Mouse (Mus musculus) naive thymus-derived CD4-positive, alpha-beta T cell, adult 5 months (primary cell): ENCODE results near the gene Iqcf1. TPM values are rescaled to one million over a fixed set of nuclear protein-coding genes. Genes with fewer than 3 reads are reported as not detected.

ENCODE experiments used
- polyA plus RNA-seq: library from polyadenylated mRNA; unstranded; fragments of 100-300 nt; shearing (Covaris generic); gene quantifications from one replicate; pipeline ENCODE4 v1.2.1, GENCODE M21; 2017

Iqcf1 gene
- not detected for polyA plus RNA-seq

GRCm38 (mm10) chr9:106499667-106500066 lies at the start of gene Iqcf1:
Gene Iqcf1 (plus strand): TSS chr9:106499967.

GRCm38 (mm10) chr9:106453271-106454070 lies 46.3 kb upstream of the Iqcf1 start, which contains the start of gene Pcbp4:
Gene Pcbp4 (plus strand): TSS chr9:106453291.

GRCm38 (mm10) chr9:106465571-106466200 lies 34.1 kb upstream of the Iqcf1 start, which contains the start of gene Gpr62:
Gene Gpr62 (minus strand): TSS chr9:106465938.

GRCm38 (mm10) chr9:106475663-106476001 lies 24.1 kb upstream of the Iqcf1 start, which contains the start of gene Rrp9:
Gene Rrp9 (plus strand): TSS chr9:106475963.

GRCm38 (mm10) chr9:106476924-106477484 lies 22.8 kb upstream of the Iqcf1 start, which contains the start of gene Parp3:
Gene Parp3 (minus strand): TSS chr9:106476949.

GRCm38 (mm10) chr9:106514273-106514672 lies 14.5 kb downstream of the Iqcf1 start, which contains the start of gene Iqcf5:
Gene Iqcf5 (plus strand): TSS chr9:106514573.

Other genes with a start within 250 kb of the Iqcf1 start
- gene Poc1a, start 218.9 kb upstream of the Iqcf1 start, polyA plus RNA-seq: 3.2 TPM
- gene Dusp7, start 131.3 kb upstream of the Iqcf1 start, polyA plus RNA-seq: 27.5 TPM
- 699 TPM for gene Rpl29, start 70.5 kb upstream of the Iqcf1 start, polyA plus RNA-seq
- 13.8 TPM for gene Acy1, start 61.6 kb upstream of the Iqcf1 start, polyA plus RNA-seq
- gene Abhd14b, start 52.5 kb upstream of the Iqcf1 start, polyA plus RNA-seq: 5.1 TPM
- 8.6 TPM for gene Abhd14a, start 52.3 kb upstream of the Iqcf1 start, polyA plus RNA-seq
- 8.3 TPM for gene Pcbp4, start 46.7 kb upstream of the Iqcf1 start, polyA plus RNA-seq
- not detected for gene Gpr62, start 34.0 kb upstream of the Iqcf1 start, polyA plus RNA-seq
- 98.3 TPM for gene Rrp9, start 24.0 kb upstream of the Iqcf1 start, polyA plus RNA-seq
- gene Parp3, start 23.0 kb upstream of the Iqcf1 start, polyA plus RNA-seq: 46.8 TPM
- gene Iqcf5, start 14.6 kb downstream of the Iqcf1 start, polyA plus RNA-seq: not detected
- not detected for gene Iqcf3, start 61.7 kb downstream of the Iqcf1 start, polyA plus RNA-seq
- not detected for gene Iqcf4, start 71.0 kb downstream of the Iqcf1 start, polyA plus RNA-seq
- gene Iqcf6, start 126.6 kb downstream of the Iqcf1 start, polyA plus RNA-seq: not detected
- not detected for gene Grm2, start 156.1 kb downstream of the Iqcf1 start, polyA plus RNA-seq
- gene Tex264, start 186.0 kb downstream of the Iqcf1 start, polyA plus RNA-seq: 63.1 TPM